Mouse (Mus musculus) MEL (cell line): ENCODE measurements around the gene Prdm11. TPM values are rescaled to one million over a fixed set of nuclear protein-coding genes. Genes with fewer than 3 reads are reported as not detected.

Experiments used
- DNase-seq: peaks from one replicate; pipeline ENCODE4 v3.0.0; 2011; ENCODE audit warnings: low read depth, low spot score
- H3K27ac ChIP-seq: 2 replicates; pipeline ENCODE4 v1.5.1; 2012; ENCODE audit warnings: low read depth, mild to moderate bottlenecking, control low read depth, low read length, moderate library complexity; ENCODE audit not compliant: control insufficient read depth
- H3K27me3 ChIP-seq, 2 experiments: fragments of 150-350 bp in 1 of 2; sonication (generic) in 1 of 2; 2 replicates each; pipeline ENCODE4 v1.6.1; 2012; ENCODE audit warnings: low read length in 2 of 2, mild to moderate bottlenecking in 2 of 2, improper control_type of control experiment in 1 of 2, moderate library complexity in 1 of 2; ENCODE audit not compliant: insufficient read depth in 2 of 2, control insufficient read depth in 1 of 2
- H3K36me3 ChIP-seq, 2 experiments: 2 replicates each; pipeline ENCODE4 v1.6.1; 2012 to 2014; ENCODE audit warnings: low read length in 2 of 2, improper control_type of control experiment in 1 of 2, inconsistent platforms in 1 of 2, mild to moderate bottlenecking in 1 of 2; ENCODE audit not compliant: insufficient read depth in 2 of 2, control insufficient read depth in 1 of 2
- H3K4me1 ChIP-seq, 2 experiments: fragments of 150-350 bp in 1 of 2; sonication (generic) in 1 of 2; 2 replicates each; pipeline ENCODE4 v1.6.1; 2012; ENCODE audit warnings: low read length in 2 of 2, improper control_type of control experiment in 1 of 2, mild to moderate bottlenecking in 1 of 2; ENCODE audit not compliant: insufficient read depth in 2 of 2, control insufficient read depth in 1 of 2
- H3K4me3 ChIP-seq, 2 experiments: fragments of 150-350 bp in 1 of 2; sonication (generic) in 1 of 2; 2 replicates each; pipeline ENCODE4 v1.5.1; 2012; ENCODE audit warnings: low read depth in 2 of 2, low read length in 2 of 2, mild to moderate bottlenecking in 2 of 2, moderate library complexity in 2 of 2, control low read depth in 1 of 2, improper control_type of control experiment in 1 of 2; ENCODE audit not compliant: control insufficient read depth in 1 of 2, insufficient read depth in 1 of 2
- H3K79me2 ChIP-seq: 2 replicates; pipeline ENCODE4 v1.6.1; 2012; ENCODE audit warnings: mild to moderate bottlenecking, low read length, moderate library complexity; ENCODE audit not compliant: control insufficient read depth, poor library complexity, insufficient read depth
- H3K9ac ChIP-seq: 2 replicates; pipeline ENCODE4 v1.6.1; 2012; ENCODE audit warnings: low read depth, mild to moderate bottlenecking, control low read depth, low read length, moderate library complexity; ENCODE audit not compliant: control insufficient read depth, poor library complexity, severe bottlenecking
- H3K9me3 ChIP-seq: fragments of 150-350 bp; sonication (generic); replicated peaks from 2 replicates; pipeline ENCODE4 v1.6.1; 2012; ENCODE audit warnings: mild to moderate bottlenecking, low read length, improper control_type of control experiment, moderate library complexity; ENCODE audit not compliant: insufficient read depth
- CTCF ChIP-seq, 3 experiments: IDR thresholded peaks in 2 of 3; conservative IDR thresholded peaks in 1 of 3; 2 replicates each; pipeline ENCODE4 v1.5.1; 2011 to 2012; ENCODE audit warnings: low read length in 3 of 3, low read depth in 2 of 3, mild to moderate bottlenecking in 2 of 3, improper control_type of control experiment in 1 of 3, inconsistent platforms in 1 of 3, mixed read lengths in 1 of 3, moderate library complexity in 1 of 3; ENCODE audit not compliant: control insufficient read depth in 1 of 3, insufficient read depth in 1 of 3, poor library complexity in 1 of 3, severe bottlenecking in 1 of 3
- GABPA ChIP-seq: IDR thresholded peaks from 2 replicates; pipeline ENCODE4 v1.6.1; 2012; ENCODE audit warnings: low read depth, mild to moderate bottlenecking, inconsistent platforms, low read length, improper control_type of control experiment, moderate library complexity
- JUND ChIP-seq: IDR thresholded peaks from 2 replicates; pipeline ENCODE4 v1.6.1; 2011; ENCODE audit warnings: low read depth, mild to moderate bottlenecking, improper control_type of control experiment, low read length
- MAX ChIP-seq: IDR thresholded peaks from 2 replicates; pipeline ENCODE4 v1.6.1; 2011; ENCODE audit warnings: low read length, improper control_type of control experiment
- MAZ ChIP-seq: IDR thresholded peaks from 2 replicates; pipeline ENCODE4 v1.6.1; 2012; ENCODE audit warnings: low read depth, mild to moderate bottlenecking, inconsistent platforms, low read length, improper control_type of control experiment
- MXI1 ChIP-seq: IDR thresholded peaks from 2 replicates; pipeline ENCODE4 v1.6.1; 2011; ENCODE audit warnings: mild to moderate bottlenecking, low read depth, low read length, improper control_type of control experiment
- MYB ChIP-seq: IDR thresholded peaks from 2 replicates; pipeline ENCODE4 v1.6.1; 2011; ENCODE audit warnings: mild to moderate bottlenecking, low read depth, low read length, improper control_type of control experiment
- NRF1 ChIP-seq: IDR thresholded peaks from 2 replicates; pipeline ENCODE4 v1.6.1; 2014; ENCODE audit warnings: low read depth, mild to moderate bottlenecking, inconsistent platforms, low read length, improper control_type of control experiment, moderate library complexity; ENCODE audit not compliant: poor library complexity, insufficient read depth, severe bottlenecking
- POLR2AphosphoS5 ChIP-seq: IDR thresholded peaks from 2 replicates; pipeline ENCODE4 v1.6.1; 2012; ENCODE audit warnings: low read depth, borderline replicate concordance, mild to moderate bottlenecking, inconsistent platforms, low read length, moderate library complexity, mixed read lengths
- RCOR1 ChIP-seq: IDR thresholded peaks from 2 replicates; pipeline ENCODE4 v1.6.1; 2012; ENCODE audit warnings: low read depth, mild to moderate bottlenecking, inconsistent platforms, low read length, improper control_type of control experiment
- TBP ChIP-seq: IDR thresholded peaks from 2 replicates; pipeline ENCODE4 v1.8.0; 2011; ENCODE audit warnings: low read depth, low read length, improper control_type of control experiment
- USF2 ChIP-seq, 2 experiments: IDR thresholded peaks; 2 replicates each; pipeline ENCODE4 v1.6.1; 2011 to 2012; ENCODE audit warnings: improper control_type of control experiment in 2 of 2, low read length in 2 of 2, borderline replicate concordance in 1 of 2, inconsistent platforms in 1 of 2, low read depth in 1 of 2, mild to moderate bottlenecking in 1 of 2; ENCODE audit not compliant: insufficient read depth in 1 of 2
- ZC3H11A ChIP-seq: IDR thresholded peaks from 2 replicates; pipeline ENCODE4 v1.6.1; 2012; ENCODE audit warnings: low read depth, mild to moderate bottlenecking, inconsistent platforms, low read length, improper control_type of control experiment
- ZKSCAN1 ChIP-seq: IDR thresholded peaks from 2 replicates; pipeline ENCODE4 v1.6.1; 2012; ENCODE audit warnings: low read depth, mild to moderate bottlenecking, inconsistent platforms, low read length, improper control_type of control experiment, moderate library complexity
- ZMIZ1 ChIP-seq: IDR thresholded peaks from 2 replicates; pipeline ENCODE4 v1.6.1; 2012; ENCODE audit warnings: low read depth, mild to moderate bottlenecking, inconsistent platforms, low read length, improper control_type of control experiment, moderate library complexity
- polyA plus RNA-seq, 2 experiments: library from polyadenylated mRNA; stranded (reverse) in 1 of 2; unstranded in 1 of 2; fragments of >175 nt in 1 of 2; fragments of >200 nt in 1 of 2; gene quantifications; 2 replicates each; pipeline versions ENCODE4 v1.2.1 to v1.2.4; 2012; ENCODE audit warnings: low replicate concordance in 2 of 2, low read depth in 1 of 2; ENCODE audit not compliant: insufficient read length in 2 of 2, insufficient read depth in 1 of 2, missing spikeins in 1 of 2
- total RNA-seq: library from RNA; depleted of rRNA; stranded (reverse); fragments of 300-350 nt; gene quantifications from 2 replicates; pipeline ENCODE4 v1.2.3, GENCODE M21; 2012

Gene Prdm11
- total and polyA plus RNA-seq, 3 experiments: 5.5 to 9.2 TPM; not detected in 1

DNA sequence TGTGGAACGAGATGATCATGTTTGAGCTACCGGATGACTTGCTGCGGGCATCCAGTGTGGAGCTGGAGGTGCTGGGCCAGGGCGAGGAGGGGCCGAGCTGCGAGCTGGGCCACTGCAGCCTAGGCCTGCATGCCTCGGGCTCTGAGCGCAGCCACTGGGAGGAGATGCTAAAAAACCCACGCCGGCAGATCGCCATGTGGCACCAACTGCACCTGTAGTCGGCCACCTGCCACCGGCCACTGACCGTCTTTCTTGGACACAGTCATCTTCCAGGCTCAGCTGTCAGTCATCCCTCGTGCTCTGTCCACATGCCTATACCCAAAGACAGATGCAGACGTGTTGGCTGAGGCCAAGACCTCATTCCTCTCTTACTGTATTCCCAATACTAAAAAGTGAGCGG lies 92.5 kb downstream of the Prdm11 start:
- Histone ChIP-seq H3K9me3 (no peaks in the 10 kb centered on the region), H3K79me2 (no peaks in the 10 kb centered on the region), H3K27me3 (no peaks in the 10 kb centered on the region; a peak in 1 of 4 replicates), H3K4me3 (no peak overlapping the region), H3K9ac (no peak overlapping the region), H3K27ac (no peak overlapping the region), H3K36me3 (peaks cover 0 to 3% of the 10 kb centered on the region in 2 experiments; a peak in 1 of 4 replicates), H3K4me1 (peaks cover 0 to 4% of the 10 kb centered on the region in 2 experiments; a peak in 1 of 4 replicates)
- no peak for DNase-seq
- TF ChIP-seq MAZ (no peak), MXI1 (no peak), MAX (no peak), POLR2AphosphoS5 (no peak), TBP (no peak)

DNA sequence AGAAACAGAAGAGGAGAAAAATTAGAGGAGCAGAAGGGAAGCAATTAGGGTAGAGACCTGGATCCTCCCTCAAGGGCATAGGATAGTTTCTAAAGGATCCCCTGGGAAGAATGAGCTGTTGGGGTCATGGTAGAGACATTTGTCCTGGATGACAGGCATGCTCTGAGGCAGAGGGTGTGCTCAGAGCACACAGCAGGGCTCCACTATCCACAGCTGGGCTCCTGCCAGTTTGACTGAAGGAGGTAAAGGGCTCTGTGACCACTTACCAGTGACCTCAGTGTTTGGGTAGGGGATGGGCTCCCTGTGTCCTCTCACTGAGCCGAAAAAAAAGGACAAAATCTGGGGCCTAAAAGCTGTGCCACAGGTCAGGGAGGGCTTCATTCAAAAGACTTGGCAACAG lies 96.4 kb downstream of the Prdm11 start:
- no peaks in the 10 kb centered on the region for H3K27me3 ChIP-seq
- TF ChIP-seq JUND (no peak), CTCF (IDR thresholded peaks at IDR 0.05 in 2 of 3, conservative IDR thresholded peaks at IDR 0.05 in 1 of 3; ENCODE audit: control insufficient read depth in 1 of 3, insufficient read depth in 1 of 3, low read depth in 2 of 3, low read length in 3 of 3, poor library complexity in 1 of 3, severe bottlenecking in 1 of 3) (no peak), USF2 (IDR thresholded peaks at IDR 0.05; ENCODE audit: borderline replicate concordance in 1 of 2, insufficient read depth in 1 of 2, low read depth in 1 of 2, low read length in 2 of 2) (no peak), ZC3H11A (no peak)
- TF ChIP-seq, all 39 proteins: peak for 0
- Histone ChIP-seq H3K9ac (no peak overlapping the region), H3K9me3 (no peaks in the 10 kb centered on the region), H3K36me3 (no peaks in the 10 kb centered on the region), H3K4me1 (no peaks in the 10 kb centered on the region), H3K79me2 (no peaks in the 10 kb centered on the region), H3K27ac (no peak overlapping the region), H3K4me3 (no peak overlapping the region)
- no peak for DNase-seq

DNA sequence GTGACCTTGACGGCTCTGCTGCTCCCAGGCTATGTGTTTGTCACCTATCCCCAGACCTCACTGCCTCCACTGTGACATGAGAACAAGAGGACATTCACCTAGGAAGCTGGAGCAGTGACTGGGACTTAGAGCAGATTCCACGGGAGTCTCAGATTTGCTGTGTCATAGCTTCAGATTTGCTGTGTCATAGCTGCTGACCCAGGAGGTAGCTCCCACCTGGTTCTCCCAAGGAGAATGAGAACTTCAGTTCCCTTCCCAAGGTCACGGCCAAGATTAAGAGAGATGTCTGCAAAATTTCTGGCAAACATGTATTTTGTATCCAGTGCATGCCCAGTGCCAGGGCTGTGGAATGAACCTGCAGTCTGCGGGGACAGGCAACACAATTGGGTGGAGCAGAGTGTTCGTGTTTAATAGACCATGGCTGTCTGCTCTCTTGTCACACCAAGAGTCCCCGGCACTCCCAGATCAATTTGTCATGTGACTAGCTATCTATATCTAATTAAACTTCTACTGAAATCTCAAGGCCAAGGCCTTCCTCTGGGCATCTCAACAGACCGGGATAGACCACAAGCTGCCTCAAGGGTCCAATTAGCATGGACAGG lies 97.2 kb downstream of the Prdm11 start:
- no peak overlapping the region for H3K9ac ChIP-seq
- no peaks in the 10 kb centered on the region for H3K27me3 ChIP-seq
- no peaks in the 10 kb centered on the region for H3K9me3 ChIP-seq
- TF ChIP-seq ZKSCAN1 (no peak), USF2 (IDR thresholded peaks at IDR 0.05; ENCODE audit: borderline replicate concordance in 1 of 2, insufficient read depth in 1 of 2, low read depth in 1 of 2, low read length in 2 of 2) (no peak), GABPA (no peak), MYB (no peak), MAX (no peak), NRF1 (no peak), RCOR1 (no peak), ZMIZ1 (no peak)
- no peaks in the 10 kb centered on the region for H3K36me3 ChIP-seq
- H3K79me2 ChIP-seq: no peaks in the 10 kb centered on the region
- no peak for DNase-seq
- no peaks in the 10 kb centered on the region for H3K4me1 ChIP-seq
- no peak overlapping the region for H3K4me3 ChIP-seq
- H3K27ac ChIP-seq: no peak overlapping the region
